Mouse (Mus musculus) c-Kit-positive CD71-negative TER-119-negative erythroid progenitor cells, embryonic 14.5 days (primary cell): Measurements from ENCODE around the gene Mfsd4b2.
A peak's percentile ranks its signal among the peaks of the same experiment; 100 is the strongest.
"Not testable (repeated sequence)": the region's sequence is repeated elsewhere in the genome, so short reads cannot be mapped to it uniquely, and the experiment has no call there.

Source experiments
- DNase-seq: peaks from one replicate; pipeline ENCODE4 v3.0.0-alpha.2; 2013; ENCODE audit warnings: low read depth

Mfsd4b2 gene

GRCm38 (mm10) chr10:39926616-39927139, at the start of gene Mfsd4b2:
Gene Mfsd4b2 (minus strand): TSS chr10:39926923.
- no peak for DNase-seq

GRCm38 (mm10) chr10:39975771-39976170, 49.0 kb upstream of the Mfsd4b2 start:
- DNase-seq, result no peak

GRCm38 (mm10) chr10:39974982-39975381, 48.3 kb upstream of the Mfsd4b2 start:
- no peak for DNase-seq

DNA sequence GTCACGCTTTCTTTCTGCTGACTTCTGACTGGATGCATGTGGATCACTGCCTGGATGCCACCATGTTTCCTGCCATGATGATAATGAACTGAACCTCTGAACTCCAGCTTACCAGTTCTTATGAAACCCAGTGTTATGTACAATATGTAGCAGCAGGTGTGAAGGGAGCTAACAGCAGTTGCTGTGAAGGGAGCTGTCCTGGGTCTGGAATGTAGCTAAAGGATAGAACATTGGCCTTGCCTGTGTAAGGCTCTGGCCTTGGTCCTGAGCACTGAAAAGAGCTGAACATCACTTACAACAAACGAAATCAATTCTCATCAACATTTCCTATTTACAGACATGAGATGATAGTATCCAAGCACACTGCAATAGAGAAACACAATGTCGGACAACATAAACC, 40.8 kb upstream of the Mfsd4b2 start:
- no peak for DNase-seq

GRCm38 (mm10) chr10:39961906-39962305, 35.2 kb upstream of the Mfsd4b2 start:
- DNase-seq, result no peak

DNA sequence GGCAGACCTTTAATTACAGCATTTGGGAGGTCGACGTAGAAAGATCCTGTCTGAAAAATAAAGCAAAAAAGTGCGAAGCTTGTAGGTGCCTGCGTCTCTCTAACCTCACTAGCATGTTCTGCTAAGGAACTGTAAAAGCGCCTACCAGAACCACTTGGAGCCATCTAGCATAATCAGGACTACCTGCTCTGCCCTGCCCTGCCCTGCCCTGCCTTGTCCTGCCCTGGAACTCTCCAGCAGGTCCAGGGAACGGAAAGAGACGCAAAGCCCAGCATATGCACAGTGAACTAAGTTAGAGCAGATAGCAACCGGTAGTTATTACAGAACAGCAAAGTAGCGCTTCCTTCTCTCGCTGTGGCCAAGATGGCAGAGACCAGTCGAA, 33.7 kb upstream of the Mfsd4b2 start:
- DNase-seq, result no peak

- DNase-seq, result peak; percentile 96
Observed at GRCm38 (mm10) chr10:39959761-39960440, 33.2 kb upstream of the Mfsd4b2 start, which contains the start of gene Mfsd4b3. Gene Mfsd4b3 (minus strand): TSS chr10:39960153.

GRCm38 (mm10) chr10:39958266-39958665, 31.5 kb upstream of the Mfsd4b2 start:
- no peak for DNase-seq

DNA sequence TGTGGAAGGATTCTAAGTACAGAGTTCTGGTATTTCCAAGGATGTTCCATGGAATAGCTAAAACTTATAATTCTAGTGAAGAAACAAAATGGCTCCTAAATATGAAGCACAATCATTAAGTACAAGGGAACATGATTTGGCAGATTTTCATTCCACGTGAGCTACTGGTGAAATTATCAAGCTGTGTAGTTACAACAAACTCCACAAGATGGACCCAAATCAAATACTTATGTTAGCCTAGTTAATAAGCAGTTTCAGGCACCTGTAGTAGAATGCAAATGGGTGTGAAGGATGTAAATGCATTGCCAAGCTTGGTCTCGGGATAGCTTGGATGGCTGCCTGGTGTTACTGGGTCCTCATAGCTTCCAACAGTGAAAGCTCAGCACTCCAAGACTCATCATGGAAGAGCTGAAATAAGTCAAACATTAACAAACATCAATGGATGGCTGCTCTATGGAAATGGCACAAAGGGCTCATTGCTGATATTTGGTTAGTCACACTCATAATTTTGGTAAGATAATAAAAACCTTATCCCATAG, 29.7 kb upstream of the Mfsd4b2 start:
- DNase-seq, result no peak

DNA sequence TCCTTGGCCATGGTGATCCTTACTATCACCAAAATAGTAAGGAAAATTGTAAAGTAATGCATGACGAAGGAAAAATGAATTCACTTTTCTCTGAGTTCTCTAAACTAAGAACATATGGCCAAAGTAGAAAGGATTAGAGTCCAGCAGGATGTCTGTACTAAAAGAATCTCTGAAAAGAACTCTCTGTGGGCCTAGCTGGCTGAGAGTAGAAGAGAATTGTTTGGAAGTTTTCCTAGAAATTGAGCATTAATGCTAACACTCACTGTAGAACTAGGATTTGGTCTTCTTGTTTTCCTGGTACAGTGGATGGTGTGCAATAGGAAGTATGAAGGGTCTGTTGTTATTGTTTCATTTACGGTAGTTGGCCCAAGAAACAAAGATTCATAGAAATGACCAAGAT, 28.4 kb upstream of the Mfsd4b2 start:
- DNase-seq, result no peak

GRCm38 (mm10) chr10:39949377-39949954, 22.7 kb upstream of the Mfsd4b2 start:
- DNase-seq, result no peak

- not testable (repeated sequence) for DNase-seq
Observed at GRCm38 (mm10) chr10:39947195-39947594, 20.5 kb upstream of the Mfsd4b2 start.

- DNase-seq, result no peak
Observed at GRCm38 (mm10) chr10:39936553-39936952, 9.8 kb upstream of the Mfsd4b2 start.

GRCm38 (mm10) chr10:39924556-39924955, 2.2 kb downstream of the Mfsd4b2 start:
- DNase-seq, result not testable (repeated sequence)

DNA sequence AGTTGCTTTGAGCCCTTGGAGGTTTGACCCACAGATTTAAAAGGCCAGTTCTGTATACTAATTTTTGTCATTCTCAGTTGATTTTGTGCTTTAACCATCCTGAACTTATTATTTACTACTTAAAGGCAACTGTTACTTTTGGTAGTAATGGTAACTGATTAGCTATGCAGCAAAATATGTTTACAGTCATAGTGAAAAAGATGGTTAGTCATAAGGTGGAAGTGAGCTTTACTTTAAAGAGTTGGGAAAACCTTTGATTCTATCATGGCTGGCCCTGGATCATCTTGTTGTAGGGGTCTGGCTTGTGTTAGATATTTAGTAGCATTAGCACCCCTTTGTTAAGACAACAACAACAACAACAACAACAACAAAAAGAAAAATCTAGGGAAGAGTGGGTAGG, 14.1 kb downstream of the Mfsd4b2 start:
- DNase-seq, result no peak

- DNase-seq, result no peak
Observed at GRCm38 (mm10) chr10:39908768-39909441, 17.8 kb downstream of the Mfsd4b2 start.

DNA sequence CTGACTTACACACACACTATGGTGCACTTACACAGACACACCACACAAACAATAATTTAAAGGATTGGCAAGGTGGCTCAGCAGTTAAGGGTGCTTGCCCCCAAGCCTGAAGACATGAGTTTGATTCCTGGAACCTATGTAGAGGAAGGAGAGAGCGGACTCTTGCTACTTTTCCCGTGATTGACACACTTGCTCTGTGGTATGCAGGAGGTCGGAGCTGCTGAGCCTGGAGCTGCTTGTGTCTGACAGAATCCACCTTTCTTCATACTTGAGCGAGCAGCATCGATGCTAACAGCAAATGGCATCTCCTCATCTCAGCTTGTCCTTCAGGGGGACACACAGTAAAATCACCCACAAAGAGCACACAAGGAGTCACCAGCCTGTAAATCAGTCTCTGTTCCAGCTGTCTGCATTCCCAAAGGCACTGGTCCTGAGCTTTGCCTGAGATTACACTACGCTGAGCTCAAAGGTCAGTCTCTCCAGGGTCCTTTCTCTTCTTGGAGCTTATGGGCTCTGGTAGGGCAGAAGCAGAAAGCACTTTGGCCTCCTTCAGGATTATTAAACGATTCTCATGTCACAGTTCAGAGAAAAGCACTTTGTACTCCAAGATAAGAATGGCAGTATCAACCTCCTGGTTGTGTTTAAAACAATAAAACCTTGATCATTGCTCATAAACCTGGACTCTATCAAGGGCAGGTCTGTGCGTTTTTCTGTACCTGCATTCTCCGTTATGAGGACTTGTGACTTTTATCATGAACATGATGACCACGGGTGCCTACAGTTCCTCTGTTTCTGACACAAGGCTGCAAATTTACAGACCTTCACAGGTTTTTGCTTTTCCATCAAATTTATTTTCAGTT, 19.7 kb downstream of the Mfsd4b2 start:
- no peak for DNase-seq

GRCm38 (mm10) chr10:39904191-39904590, 22.5 kb downstream of the Mfsd4b2 start:
- DNase-seq, result no peak

DNA sequence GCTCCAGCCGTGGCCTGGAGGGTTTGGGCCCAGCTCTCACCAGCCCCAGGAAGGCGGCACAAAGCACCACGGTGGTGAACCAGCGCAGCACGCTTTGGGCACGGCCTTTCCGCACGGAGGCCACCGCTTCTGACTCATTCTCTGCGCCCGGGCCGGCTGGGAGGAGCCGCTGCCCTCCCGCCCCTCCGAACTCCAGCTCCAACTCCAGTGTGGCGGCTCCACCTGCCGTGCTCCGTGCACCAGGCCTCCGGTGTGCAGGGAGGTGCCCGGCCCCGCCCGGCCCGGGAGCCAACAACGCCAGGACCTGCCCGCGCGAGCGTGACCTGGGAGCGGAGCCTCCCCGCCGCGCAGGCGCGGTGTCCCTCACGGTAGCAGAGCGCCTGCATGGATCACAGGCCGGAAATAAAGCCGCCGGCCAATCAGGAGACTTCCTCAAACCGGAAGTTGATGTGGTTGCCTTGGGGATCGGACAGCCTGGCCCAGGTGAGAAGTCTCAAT, 27.8 kb downstream of the Mfsd4b2 start, which contains the start of gene Mfsd4b4:
Mfsd4b4 (minus strand) TSS at position 365 of the 498 bp plus-strand sequence.
- DNase-seq, result peak; percentile 61

DNA sequence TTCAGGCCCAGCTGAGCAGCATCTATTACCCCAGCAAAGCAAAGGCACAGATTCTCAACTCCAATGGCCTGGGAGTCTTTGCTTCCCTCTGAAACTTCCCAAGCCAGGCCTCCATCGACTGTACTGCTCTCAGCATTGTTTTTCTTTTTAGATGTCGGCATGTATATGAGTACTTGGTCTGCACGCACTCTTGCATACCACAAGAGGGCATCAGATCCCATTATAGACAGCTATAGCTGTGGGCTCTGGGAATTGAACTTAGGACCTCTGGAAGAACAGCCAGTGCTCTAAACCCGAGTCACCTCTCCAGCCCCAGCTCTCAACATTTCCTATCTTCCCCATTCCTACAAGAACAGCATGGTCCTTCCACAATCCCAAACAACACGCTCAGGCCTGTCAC, 30.2 kb downstream of the Mfsd4b2 start:
- no peak for DNase-seq
